Mouse (Mus musculus) B cell, adult 2 months (primary cell): Measurements from ENCODE around the gene 4930558C23Rik.
"Not testable (repeated sequence)": the region's sequence is repeated elsewhere in the genome, so short reads cannot be mapped to it uniquely, and the experiment has no call there.

ENCODE experiments used
- DNase-seq, 2 experiments: peaks; one replicate each; pipeline ENCODE4 v3.0.0; 2022

Gene 4930558C23Rik

DNA sequence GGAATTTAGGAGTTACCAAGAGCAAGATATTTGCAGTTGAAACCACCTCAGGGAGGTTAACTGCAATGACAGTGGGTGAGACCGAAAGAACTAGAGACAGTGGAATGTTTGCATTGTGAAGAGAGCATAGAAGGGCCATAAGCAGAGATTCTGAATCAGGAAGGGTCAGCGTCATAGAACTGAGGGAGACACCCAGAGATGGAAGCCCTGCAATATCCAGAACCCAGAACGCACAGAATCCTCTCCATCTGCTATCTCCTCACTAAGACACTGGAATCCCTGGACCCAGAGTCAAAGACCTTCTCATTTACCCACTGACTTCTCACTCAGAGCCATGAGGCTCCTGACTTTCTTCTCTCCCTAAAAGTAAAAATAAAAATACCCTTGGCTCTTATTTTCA is at the start of gene 4930558C23Rik:
Gene 4930558C23Rik, minus strand, starts transcription at position 101 of the 400 bp plus-strand sequence.
- no peak for DNase-seq

GRCm38 (mm10) chr3:95450915-95451314 is 48.3 kb upstream of the 4930558C23Rik start:
- no peak for DNase-seq

DNA sequence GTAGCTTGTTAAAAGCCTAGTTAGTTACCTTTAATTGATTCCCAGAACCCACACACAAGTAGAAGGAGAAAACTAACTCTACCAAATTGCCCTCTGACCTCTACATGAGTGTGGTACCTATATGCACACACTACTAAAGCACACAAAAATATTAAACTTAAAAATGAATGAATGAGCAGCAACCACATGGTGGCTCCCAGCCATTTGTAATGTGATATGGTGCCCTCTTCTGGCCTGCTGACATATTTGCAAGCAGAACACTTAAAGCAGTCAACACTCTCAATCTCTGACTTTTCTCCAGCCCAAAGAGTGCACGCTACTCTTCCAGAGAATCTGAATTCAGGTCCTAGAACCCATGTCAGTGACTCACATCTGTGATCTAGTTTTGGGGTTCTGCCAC is 47.8 kb upstream of the 4930558C23Rik start:
- peak; percentile 74 to 76 for DNase-seq

GRCm38 (mm10) chr3:95445311-95445710 is 42.7 kb upstream of the 4930558C23Rik start:
- no peak for DNase-seq

GRCm38 (mm10) chr3:95442406-95443117 is 39.9 kb upstream of the 4930558C23Rik start:
- DNase-seq: no peak

GRCm38 (mm10) chr3:95439670-95440069 is 37.0 kb upstream of the 4930558C23Rik start:
- no peak for DNase-seq

DNA sequence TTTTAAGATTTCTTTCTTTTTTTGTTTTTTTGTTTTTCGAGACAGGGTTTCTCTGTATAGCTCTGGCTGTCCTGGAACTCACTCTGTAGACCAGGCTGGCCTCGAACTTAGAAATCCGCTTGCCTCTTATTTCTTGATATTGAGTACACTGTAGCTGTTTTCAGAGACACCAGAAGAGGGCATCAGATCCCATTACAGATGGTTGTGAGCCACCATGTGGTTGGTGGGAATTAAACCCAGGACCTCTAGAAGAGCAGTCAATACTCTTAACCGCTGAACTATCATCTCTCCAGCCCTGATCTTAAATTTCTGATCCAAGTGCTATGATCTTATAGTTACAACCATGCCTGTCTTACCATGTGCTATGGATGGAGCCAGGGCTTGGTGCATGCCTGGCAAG is 36.0 kb upstream of the 4930558C23Rik start:
- not testable (repeated sequence) for DNase-seq

DNA sequence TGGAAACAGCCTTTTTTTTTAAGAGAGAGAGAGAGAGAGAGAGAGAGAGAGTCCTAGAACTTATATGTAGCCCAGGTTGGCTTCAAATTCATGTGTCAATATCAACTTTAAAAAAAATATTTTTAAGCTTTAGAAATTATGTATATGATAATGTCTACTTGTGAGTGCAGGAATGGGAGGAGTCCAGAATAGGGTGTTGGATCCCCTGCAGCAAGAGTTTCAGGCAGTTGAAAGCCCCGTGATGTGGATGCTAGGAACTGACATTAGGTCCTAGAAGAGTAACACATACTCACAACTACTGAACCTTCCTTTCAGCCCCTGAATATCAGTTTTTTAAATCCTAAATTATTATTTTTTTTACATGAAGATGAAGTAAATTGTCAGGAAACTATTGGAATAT is 32.9 kb upstream of the 4930558C23Rik start:
- DNase-seq: no peak

- peak in 1 of 2 experiments; percentile 3 for DNase-seq
These were observed 32.3 kb upstream of the 4930558C23Rik start for GRCm38 (mm10) chr3:95434983-95435370.

DNA sequence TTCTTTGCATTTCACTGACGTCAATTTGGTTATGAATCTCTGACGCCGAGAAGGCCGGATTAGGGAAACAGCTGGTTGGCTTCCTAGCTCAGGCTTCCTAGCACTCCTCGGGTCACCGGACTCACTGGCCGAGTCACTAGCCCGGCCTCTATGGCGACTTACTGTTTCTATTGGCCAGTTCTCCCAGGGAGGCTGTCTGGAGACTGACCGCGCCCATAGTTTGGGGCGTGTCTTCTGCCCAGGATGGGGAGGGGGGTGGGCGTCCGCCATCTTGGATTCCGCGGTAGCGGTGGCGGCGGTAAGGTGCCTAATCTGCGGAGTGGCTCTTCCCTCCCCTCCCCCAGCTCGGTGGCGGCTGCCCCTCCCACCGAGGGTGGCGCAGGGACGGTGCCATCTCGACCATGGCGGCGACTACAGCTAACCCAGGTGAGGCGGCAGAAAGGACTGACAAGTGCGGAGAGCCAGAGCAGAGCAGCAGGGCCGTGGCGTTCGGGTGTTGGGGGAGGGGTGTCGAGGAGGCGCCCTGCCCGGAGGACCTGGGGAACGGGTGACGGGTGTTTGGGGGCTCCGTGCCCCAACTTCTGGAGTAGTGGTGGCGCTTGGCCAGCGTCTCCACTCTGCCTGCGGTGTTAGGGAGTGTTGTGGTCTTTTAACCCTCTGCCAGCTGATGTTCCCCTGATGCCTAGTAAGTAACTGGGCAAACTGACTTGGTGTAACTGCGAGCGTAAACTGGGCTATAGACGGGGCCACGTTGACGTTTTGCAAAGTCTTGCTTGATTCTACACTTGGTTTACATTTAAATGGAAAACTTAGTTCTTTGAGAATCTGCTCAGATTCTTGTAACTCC is 31.7 kb upstream of the 4930558C23Rik start, which contains the start of gene Arnt:
Gene Arnt, plus strand, starts transcription at position 253 of the 847 bp plus-strand sequence.
- DNase-seq: peak; percentile 91

GRCm38 (mm10) chr3:95433301-95433915 is 30.8 kb upstream of the 4930558C23Rik start:
- DNase-seq: peak; percentile 24 to 38

GRCm38 (mm10) chr3:95428423-95428822 is 25.8 kb upstream of the 4930558C23Rik start:
- DNase-seq: not testable (repeated sequence)

- DNase-seq: peak; percentile 17 to 28
These were observed 25.2 kb upstream of the 4930558C23Rik start for GRCm38 (mm10) chr3:95427891-95428238.

- peak; percentile 8 to 16 for DNase-seq
These were observed 24.7 kb upstream of the 4930558C23Rik start for GRCm38 (mm10) chr3:95427117-95427890.

DNA sequence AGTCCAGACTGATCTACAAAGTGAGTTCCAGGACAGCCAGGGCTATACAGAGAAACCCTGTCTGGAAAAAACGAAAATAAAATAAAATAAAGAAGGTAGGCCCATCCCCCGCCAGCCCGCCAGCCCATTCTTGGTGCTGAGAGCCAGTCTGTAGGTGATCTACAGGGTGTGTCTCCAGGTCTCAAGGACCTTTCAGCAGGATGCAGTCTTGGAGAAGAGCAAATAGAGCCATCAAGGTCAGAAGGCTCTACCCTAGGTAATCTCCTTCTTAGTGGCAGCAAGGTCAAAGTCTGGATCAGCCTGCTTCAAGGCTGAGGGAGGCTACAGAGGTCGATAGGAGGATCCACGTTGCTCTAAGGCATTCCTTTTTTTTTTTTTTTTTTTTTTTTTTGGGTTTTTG is 23.8 kb upstream of the 4930558C23Rik start:
- DNase-seq: not testable (repeated sequence)

GRCm38 (mm10) chr3:95417866-95418265 is 15.2 kb upstream of the 4930558C23Rik start:
- DNase-seq: no peak

GRCm38 (mm10) chr3:95412268-95412667 is 9.6 kb upstream of the 4930558C23Rik start:
- DNase-seq: no peak

GRCm38 (mm10) chr3:95408852-95409251 is 6.2 kb upstream of the 4930558C23Rik start:
- no peak for DNase-seq

DNA sequence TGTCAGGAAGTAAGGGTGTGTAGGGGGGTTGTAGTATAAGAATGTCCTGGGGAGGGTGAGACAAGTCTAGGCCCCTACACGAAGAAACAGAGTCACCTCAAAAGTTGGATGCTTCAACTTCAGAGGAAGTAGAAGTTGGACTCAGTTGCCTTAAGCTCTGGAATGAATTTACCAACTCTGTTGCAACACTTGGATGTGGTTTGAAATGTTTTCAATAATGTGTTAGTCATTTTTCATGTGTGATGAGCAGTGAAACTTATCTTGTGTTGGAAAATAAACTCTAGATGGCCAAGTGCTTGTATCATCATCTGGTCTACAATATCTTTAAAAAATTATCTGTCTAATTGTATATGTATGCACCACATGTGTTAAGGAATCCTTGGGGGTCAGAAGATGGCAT is 5.1 kb upstream of the 4930558C23Rik start:
- DNase-seq: no peak

GRCm38 (mm10) chr3:95394385-95394784 is 8.3 kb downstream of the 4930558C23Rik start:
- DNase-seq: peak; percentile 17 to 30

DNA sequence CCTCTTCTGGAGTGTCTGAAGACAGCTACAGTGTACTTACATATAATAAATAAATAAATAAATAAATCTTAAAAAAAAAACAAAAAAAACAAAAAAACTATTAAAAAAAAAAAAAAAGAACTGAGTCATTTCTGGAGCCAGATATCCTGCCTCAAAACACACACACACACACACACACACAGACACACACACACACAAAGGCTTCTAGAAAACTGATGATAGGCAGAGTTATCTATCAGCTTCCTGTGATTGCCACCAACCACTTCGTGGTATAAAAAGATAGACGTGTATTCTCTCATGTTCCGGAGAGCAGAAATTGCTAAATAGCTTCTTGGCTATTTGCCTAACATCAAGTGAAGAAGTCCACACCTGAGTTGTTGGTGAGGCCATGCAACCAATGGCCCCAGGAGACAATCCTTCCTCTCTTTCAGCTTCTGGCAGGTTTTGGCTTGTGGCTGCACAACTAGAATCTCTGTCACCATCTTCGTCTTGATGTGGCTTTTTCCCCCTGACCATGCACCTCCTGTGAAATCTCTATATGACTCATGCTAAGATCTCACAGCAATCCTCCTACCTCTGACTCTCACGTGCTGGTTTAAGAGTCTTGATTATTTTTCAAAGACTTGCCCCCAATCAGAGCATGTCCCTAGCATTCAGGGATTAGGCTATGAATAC is 17.1 kb downstream of the 4930558C23Rik start:
- DNase-seq: no peak

DNA sequence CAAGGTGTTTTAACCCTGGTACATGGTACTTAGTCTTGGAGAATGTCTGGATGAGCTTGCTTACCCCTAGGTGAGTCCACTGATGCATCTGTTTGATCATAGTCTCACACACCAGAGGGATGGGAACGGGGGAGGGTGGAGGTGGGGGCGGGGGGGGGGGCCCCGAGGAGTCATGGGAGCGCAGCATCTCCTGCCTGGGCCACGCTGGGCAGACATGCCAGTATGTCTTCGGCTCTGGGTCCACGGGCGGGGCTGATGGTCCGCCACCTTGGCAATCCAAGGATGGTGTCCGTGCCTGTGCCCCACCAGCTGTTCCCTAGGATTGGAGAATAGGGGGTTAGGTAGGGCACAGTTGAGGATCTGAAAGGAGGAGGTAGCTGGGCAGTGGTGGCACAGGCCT is 29.4 kb downstream of the 4930558C23Rik start:
- DNase-seq: no peak
